Mouse (Mus musculus) layer of hippocampus, adult 9-10 months (tissue): ENCODE data around the gene Fank1.
"Not testable (repeated sequence)": the region's sequence is repeated elsewhere in the genome, so short reads cannot be mapped to it uniquely, and the experiment has no call there.

Experiments
- DNase-seq: peaks from one replicate; pipeline ENCODE4 v3.0.0; 2022; ENCODE audit warnings: low spot score

The Fank1 gene

DNA sequence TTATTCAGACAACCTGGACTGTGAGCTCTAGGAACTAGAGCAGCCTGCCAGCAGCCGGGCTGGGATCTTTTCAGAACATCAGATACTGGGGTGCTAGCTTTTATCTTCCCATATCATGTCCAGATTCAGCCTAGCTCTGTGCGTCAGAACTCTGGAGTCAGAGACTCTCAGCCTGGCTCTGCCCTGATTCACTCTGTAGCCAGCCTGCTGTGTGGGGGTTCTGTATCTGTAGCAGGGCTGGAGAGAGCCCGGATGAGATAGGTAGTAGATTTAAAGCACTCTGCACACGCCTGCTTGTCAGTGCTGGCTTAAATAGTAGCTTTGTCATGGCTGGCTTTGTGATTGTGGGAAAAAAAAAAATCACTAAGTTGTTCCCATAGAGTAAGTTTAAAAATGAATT is 51.9 kb downstream of the Fank1 start:
- no peak for DNase-seq

DNA sequence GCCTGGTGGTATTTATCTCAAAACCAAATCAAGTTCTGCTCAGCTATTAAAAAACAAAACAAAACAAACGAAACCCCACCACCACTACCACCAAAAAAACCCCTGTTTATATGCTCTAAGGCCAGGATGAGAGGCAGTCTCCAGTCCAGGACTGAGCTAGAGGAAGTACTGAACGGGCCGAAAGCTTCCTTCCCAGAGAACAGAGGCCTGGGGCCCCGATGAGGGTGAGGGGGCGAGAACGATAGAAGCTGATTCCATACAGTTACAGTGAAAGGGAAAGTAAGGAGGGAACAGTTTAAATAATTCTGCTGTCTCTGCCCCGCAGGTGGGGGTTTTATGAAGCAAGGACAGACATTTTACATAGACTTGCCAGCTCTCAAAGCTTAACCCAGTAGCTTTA is 52.9 kb downstream of the Fank1 start:
- DNase-seq = no peak

DNA sequence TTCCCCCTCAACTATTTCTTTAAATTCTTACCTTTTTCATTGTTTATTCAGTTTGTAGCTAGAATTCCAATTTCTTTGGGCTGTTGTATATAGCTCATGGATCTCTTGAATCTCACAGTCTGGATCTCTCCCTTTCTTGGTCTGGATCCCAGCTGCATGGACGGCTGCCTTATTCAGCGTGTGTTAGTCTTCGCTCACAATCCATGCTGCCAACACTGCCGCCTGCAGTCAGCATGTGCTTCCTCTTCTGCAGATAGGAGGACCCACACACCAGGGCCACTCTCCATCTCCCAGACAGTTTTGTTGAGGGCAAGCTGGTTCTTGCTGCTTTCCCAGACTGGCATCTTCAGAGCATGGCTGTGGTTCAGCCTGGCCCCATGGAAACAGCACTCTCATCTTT is 62.9 kb downstream of the Fank1 start:
- DNase-seq = peak; percentile 52

GRCm38 (mm10) chr7:133842079-133842478 is 65.4 kb downstream of the Fank1 start:
- no peak for DNase-seq

GRCm38 (mm10) chr7:133847175-133847574 is 70.5 kb downstream of the Fank1 start:
- DNase-seq = no peak

DNA sequence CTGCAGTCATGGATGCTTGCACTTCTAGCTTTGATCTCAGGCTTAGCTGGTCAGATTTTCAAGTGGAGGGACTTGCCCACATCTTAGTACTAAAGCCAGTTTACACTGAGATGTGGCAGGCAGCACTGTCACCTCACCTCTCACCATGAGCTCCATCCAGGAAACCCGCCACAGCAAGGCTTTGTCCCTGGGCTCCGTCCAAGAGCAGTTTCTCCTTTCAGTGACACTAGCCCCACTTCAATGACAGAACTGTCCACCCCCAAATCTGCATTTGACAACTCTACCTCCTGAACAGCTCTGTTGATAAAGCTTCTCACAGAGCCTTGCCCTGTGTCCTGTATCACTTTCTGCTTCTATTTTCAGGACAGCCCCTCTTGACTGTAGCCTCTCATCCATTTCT is 71.5 kb downstream of the Fank1 start:
- no peak for DNase-seq

DNA sequence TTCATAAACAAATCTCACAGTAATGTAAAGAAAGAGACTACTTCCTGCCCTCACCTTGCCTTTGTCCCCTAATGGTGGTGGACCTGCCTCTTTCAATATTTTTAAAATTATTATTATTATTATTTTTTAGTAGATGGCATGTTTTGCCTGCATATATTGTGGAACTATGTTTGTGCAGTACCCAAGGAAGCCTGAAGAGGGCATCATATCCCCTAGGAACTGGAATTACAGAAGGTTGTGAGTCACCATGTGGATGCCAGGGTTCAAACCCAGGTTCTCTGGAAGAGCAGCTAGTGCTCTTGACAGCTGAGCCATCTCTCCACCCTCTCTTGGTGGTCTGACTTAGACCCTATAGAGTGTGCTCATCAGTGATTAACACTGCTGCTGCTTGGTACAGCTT is 74.1 kb downstream of the Fank1 start:
- no peak for DNase-seq

DNA sequence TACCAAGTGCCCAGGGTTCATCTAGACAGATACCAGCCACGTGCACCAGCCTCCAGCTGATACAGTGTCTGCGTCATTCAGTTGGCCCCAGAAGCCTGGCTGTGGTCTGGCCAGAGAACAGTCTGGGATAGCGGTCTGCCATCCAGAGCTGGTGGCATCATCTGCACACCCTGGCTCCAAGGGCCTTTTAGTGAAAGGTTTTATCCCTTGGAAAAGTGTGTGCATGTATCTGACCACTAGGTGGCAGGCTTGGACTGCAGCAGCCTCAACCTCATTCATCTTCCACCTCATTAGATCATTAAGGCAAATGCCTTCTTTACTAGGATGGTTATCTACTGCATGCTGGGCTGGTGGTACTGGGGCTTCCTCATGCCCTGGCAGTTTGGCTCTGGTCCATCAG is 79.6 kb downstream of the Fank1 start:
- peak; percentile 67 for DNase-seq

DNA sequence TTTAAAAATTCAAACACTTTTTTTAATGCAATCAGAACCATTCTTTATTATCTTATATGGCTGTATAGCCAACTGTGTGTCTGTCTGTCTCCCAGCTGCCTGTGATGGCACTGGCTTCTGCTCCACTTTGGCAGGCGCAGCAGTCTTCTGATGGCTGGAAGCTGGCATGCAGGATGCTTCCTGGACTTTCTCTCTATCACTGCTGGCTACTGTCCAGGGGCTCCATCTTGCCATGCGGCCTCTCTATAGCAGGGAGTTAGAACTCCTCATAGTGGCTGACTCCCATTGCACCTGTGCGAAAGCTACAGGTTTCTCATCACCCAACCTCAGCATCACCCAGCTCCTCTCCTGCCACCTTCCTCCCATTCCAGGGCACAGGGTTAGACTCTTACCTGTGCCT is 81.8 kb downstream of the Fank1 start:
- DNase-seq = no peak

GRCm38 (mm10) chr7:133859548-133859947 is 82.9 kb downstream of the Fank1 start:
- no peak for DNase-seq

- DNase-seq = no peak
Observed at GRCm38 (mm10) chr7:133862233-133862632, 85.6 kb downstream of the Fank1 start.

DNA sequence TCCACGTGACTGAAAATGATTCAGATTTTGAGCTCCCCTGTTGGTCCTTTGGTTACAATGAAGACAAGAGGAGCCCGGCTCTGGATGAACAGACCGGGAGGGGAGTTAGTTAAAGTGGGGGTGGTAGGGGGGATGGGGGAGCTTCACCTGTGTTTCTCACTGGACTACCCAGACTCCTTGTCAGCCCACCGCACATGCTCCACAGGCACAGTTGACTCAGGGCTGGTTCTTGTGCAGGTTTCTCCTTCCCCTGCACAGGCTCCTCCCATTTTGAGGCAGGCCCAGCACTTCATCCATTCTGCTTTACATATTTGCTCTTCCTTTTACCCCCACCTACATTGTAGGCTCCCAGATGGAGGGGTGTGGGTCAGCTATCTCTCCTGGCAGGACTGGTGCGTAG is 86.1 kb downstream of the Fank1 start:
- DNase-seq = no peak

DNA sequence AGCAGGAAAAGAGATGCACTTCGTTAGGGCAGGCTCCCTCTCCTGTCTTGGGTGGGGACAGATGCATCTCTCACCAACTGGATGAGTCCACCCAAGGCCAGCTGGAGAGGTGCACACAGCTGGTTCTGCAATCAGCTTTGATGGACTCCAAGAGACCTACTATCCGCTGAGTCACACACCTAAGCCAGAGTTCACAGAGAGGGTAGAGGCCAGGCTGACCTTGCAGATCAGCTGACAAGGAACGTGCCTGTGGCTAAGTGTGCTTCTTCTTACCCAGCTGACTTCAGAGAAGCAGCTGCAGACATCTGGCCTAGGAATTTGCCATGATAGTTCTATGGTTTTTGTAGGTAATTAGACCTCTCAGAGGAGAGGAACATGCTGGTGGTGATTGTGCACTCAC is 86.5 kb downstream of the Fank1 start:
- DNase-seq = no peak

GRCm38 (mm10) chr7:133863684-133864083 is 87.0 kb downstream of the Fank1 start:
- no peak for DNase-seq

GRCm38 (mm10) chr7:133870265-133870664 is 93.6 kb downstream of the Fank1 start:
- DNase-seq = no peak

DNA sequence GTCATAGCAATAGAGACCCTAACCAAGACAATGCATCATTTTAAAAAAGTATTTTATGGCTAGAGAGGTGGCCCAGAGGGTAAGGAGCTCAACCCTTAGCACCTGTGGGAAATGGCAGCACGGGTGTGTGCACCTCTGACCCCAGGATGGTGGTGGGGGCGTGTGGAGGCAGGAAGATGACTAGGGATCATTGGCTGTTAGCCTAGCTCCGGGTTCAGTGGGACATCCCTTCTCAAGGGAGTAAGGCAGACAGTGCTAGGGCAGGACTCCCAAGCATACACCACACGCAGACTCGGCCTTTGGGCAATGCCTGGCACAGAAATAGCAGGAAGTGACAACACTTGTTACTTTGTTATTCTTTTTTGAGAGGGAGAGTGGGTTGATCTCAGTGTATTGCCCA is 96.0 kb downstream of the Fank1 start:
- DNase-seq = no peak

DNA sequence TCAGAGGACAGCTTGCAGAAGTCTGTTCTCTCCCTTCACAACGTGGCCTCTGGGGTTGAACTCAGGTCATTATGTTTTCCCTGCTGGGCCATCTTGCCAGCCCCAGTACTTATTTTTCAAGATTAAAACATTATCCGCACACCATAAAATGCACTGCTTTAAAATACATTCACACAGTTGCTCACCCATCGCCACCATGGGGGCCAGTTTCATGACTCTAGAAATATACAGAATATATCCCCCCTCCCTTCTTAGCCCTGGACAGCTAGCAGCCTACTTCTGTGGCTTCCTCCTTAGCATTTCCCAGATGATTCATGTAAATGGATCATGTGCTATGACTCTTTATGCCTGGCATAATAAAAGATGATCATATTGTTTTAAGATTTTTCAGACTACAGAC is 99.5 kb downstream of the Fank1 start:
- DNase-seq = no peak

DNA sequence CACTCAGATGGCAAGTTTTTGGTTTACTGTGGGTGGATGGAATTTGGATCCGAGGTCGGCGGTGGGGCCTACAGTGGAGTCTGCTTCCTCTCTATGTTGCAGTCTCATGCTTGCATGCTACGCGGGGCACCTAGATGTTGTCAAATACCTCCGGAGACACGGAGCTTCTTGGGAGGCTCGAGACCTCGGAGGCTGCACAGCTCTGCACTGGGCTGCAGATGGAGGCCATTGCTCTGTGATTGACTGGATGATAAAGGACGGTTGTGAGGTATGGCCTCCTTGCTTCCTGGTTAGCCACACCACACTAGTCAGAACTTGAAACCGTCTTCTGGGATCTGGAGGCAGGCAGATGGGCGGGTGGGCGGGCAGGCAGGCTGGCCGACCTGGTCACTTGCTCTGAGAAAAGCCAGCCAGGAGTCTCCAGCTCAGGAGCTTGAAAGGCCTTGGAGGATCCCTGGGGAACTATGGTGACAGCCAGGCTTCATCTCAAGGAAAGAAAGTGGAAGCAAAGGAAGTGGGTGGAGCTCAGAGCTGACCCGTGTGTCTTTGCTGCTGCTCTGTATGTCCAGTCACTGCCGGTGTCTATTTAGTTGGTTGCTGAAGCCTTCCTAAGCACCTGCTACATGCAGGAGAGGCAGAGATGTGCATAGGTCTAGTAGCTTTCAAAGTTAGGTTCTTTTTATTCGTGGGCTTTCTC is 100.1 kb downstream of the Fank1 start:
- DNase-seq = no peak

GRCm38 (mm10) chr7:133879761-133880160 is 103.1 kb downstream of the Fank1 start:
- DNase-seq = no peak

DNA sequence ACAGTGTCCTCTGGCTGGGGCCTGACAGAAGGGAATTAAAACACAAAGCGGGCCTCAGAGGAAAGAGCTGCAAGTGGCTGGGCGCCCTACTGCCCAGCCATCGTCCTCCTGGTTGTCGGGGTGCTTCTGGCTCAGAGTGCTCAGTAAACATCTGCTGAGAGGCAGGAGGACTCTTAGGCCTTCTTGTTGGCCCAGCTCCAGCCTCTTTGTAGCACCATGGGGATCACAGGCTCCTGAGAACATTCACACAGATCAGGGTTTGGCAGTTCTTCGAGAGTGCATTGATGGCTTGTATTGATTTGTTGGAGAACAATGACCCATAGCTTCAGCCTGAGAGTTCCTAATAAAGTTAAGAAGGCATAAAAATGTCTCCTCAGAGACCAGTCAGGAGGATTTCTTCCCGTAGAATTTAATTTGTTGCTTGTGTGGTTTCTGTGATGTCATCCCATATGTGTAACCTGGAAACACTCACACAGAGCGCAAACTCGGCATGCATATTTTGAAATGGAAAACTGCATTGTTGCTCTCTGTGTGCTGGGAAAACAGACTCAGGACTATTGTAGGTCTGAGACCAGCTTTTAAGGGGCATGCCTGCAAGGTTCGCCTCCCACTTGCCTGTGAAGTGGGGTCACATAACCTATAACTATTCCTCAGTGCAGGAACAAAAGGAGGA is 108.2 kb downstream of the Fank1 start:
- not testable (repeated sequence) for DNase-seq

DNA sequence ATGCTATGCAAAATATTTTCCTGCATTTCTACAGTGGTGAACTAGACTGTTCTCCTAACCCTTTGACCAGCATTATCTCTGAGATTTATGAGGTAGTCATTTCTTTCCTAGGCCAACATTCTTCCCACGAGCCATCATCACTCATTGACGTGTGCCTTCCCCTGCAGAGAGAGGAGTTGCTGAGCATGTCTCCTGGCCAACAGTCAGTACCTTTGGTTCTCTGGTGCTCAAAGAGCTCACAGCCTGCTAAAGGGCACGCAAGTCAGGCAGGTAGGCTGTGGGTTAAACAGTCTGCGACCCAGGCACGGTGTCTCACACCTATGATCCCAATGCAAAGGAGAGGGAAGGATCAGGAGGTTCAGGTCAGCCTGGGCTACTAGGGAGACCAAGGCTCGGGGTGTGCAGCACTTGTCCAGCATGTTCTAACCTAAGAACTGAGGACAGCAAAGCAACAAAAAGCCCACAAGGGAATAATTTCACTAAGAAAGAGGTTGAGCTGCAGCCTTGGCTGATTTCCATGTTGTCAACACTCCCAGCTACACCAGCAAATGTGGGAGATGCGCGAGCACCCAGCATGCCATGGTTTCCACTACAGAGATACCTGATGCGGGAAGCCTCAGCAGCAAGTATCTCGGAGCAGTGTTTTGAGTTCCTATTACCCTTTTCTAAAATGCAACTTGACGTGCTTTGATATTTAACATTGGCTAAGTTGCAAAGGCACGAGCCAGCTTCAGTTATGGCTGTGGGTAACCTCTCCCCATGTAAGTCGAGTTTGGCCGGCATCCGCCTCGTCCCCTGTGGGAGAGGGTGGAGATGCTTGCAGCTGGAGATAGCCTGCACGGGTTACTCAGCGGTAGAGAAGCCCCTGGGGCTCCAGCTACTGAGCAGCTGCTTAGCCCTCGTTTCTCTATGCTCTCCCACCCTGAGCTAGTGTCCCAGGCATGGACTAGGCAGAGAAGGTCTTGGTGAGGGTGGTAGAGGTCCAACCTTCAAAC is 112.6 kb downstream of the Fank1 start:
- no peak for DNase-seq

- DNase-seq = no peak
Observed at GRCm38 (mm10) chr7:133889986-133890385, 113.3 kb downstream of the Fank1 start.

DNA sequence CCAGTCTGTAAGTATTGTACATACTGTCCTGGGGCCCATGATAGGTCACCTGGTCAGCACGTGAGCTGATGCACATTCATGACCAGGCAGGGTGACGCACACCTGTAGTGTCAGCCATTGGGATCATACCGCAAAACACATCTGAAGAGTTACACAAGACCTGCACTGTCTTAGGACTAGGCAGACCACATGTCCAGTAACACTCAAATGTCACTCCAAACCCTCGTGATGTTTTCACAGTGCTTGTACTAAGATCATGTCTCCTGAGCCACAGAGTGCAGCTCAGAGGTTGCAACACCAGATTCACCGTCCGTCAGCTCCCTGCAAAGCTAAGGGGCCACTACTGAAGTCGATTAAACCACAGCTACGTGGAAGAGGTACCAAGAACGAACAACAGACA is 114.6 kb downstream of the Fank1 start:
- DNase-seq = no peak
